Mouse (Mus musculus) hindbrain, embryonic 11.5 days (tissue): Measurements from ENCODE around the gene Spaar. TPM values are rescaled to one million over a fixed set of nuclear protein-coding genes. Genes with fewer than 3 reads are reported as not detected.

Experiments used
- ATAC-seq: fragments of 200-750 bp; cut with Nextera tagmentation; 2 replicates; pipeline ENCODE4 v1.8.0; 2017; ENCODE audit warnings: mild to moderate bottlenecking, moderate TSS enrichment, moderate library complexity; ENCODE audit not compliant: low FRiP score
- DNase-seq: peaks from one replicate; pipeline ENCODE4 v3.0.0-alpha.2; 2015; ENCODE audit warnings: low spot score
- H3K27ac ChIP-seq: fragments of 300-500 bp; sonication (generic); 2 replicates; pipeline ENCODE4 v1.5.1; 2014; ENCODE audit warnings: mild to moderate bottlenecking, low read depth, low read length
- H3K27me3 ChIP-seq: fragments of 300-500 bp; sonication (generic); 2 replicates; pipeline ENCODE4 v1.6.1; 2014; ENCODE audit warnings: mild to moderate bottlenecking, low read length, moderate library complexity, mixed read lengths; ENCODE audit not compliant: control insufficient read depth, insufficient read depth
- H3K36me3 ChIP-seq: fragments of 300-500 bp; sonication (generic); 2 replicates; pipeline ENCODE4 v1.6.1; 2014; ENCODE audit warnings: mild to moderate bottlenecking, low read length, moderate library complexity, mixed read lengths; ENCODE audit not compliant: control insufficient read depth, insufficient read depth
- H3K4me1 ChIP-seq: fragments of 300-500 bp; sonication (generic); replicated peaks from 2 replicates; pipeline ENCODE4 v1.6.1; 2014; ENCODE audit warnings: low read length, mixed read lengths; ENCODE audit not compliant: control insufficient read depth, insufficient read depth
- H3K4me2 ChIP-seq: fragments of 300-500 bp; sonication (generic); replicated peaks from 2 replicates; pipeline ENCODE4 v1.6.1; 2014; ENCODE audit warnings: mild to moderate bottlenecking, low read depth, low read length
- H3K4me3 ChIP-seq: fragments of 300-500 bp; sonication (generic); 2 replicates; pipeline ENCODE4 v1.5.1; 2014; ENCODE audit warnings: low read depth, low read length
- H3K9ac ChIP-seq: fragments of 300-500 bp; sonication (generic); 2 replicates; pipeline ENCODE4 v1.6.1; 2014; ENCODE audit warnings: low read depth, low read length
- H3K9me3 ChIP-seq: fragments of 300-500 bp; sonication (generic); 2 replicates; pipeline ENCODE4 v1.6.1; 2016; ENCODE audit warnings: low read length; ENCODE audit not compliant: control insufficient read depth
- WGBS: fragments of 180-500 bp; shearing (Covaris S2); extraction: QIAGEN DNeasy Blood & Tissue Kit; methylation state at CpG from one replicate; pipeline ENCODE4 v1.1.7; 2014; 5-methylcytosine and 5-hydroxymethylcytosine counted together
- polyA plus RNA-seq: library from polyadenylated mRNA; unstranded; fragments of >200 nt; fragmentation: Nextera tagmentation; extraction: Ambion mirVana; gene quantifications from 2 replicates; pipeline ENCODE4 v1.2.1, GENCODE M21; 2014

Spaar gene
- polyA plus RNA-seq, 1 experiment from 2014 or later = 0.06 TPM

DNA sequence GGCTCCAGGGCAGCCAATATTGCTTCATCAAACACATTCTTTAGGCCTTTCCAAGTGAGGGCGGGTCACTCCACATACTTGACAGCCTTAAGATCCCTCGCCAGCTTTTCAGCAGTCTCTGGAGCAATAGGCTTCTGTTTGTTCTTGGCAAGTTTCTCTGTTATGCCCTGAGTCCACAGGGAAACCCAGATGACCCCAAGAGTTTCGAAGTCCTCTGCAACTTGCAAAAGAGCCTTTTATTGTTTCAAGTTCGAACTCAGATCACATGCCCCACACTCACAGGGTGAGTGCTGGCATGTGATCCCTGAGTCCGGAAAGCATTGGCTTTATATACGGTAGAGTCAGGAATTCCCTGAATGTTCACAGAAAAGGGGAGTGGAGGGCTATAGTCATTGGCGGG, 69.1 kb downstream of the Spaar start:
- H3K9me3 ChIP-seq = no peaks in the 10 kb centered on the region
- H3K4me3 ChIP-seq = no peak overlapping the region
- H3K9ac ChIP-seq = no peak overlapping the region
- H3K27me3 ChIP-seq = no peaks in the 10 kb centered on the region
- H3K4me2 ChIP-seq = no peak overlapping the region
- DNase-seq (no peak), ATAC-seq (no peak)
- H3K4me1 ChIP-seq = no peaks in the 10 kb centered on the region
- H3K27ac ChIP-seq = no peak overlapping the region
- no peaks in the 10 kb centered on the region for H3K36me3 ChIP-seq
- 77% methylated on average over 7 of the region's 7 CpGs for WGBS

Other genes with a start within 250 kb of the Spaar start
- not detected in 2 replicates for gene Sit1, start 246.3 kb upstream of the Spaar start, polyA plus RNA-seq
- gene Ccdc107, start 237.1 kb upstream of the Spaar start, polyA plus RNA-seq = 49.1 and 55.4 TPM in 2 replicates
- 34.8 and 37.6 TPM in 2 replicates for gene Arhgef39, start 230.3 kb upstream of the Spaar start, polyA plus RNA-seq
- gene Car9, start 223.1 kb upstream of the Spaar start, polyA plus RNA-seq = 0.64 and 0.79 TPM in 2 replicates
- gene Tpm2, start 206.3 kb upstream of the Spaar start, polyA plus RNA-seq = 63.7 and 67.2 TPM in 2 replicates
- gene Creb3, start 167.7 kb upstream of the Spaar start, polyA plus RNA-seq = 60.3 and 64.7 TPM in 2 replicates
- 49.7 and 60.4 TPM in 2 replicates for gene Tln1, start 167.3 kb upstream of the Spaar start, polyA plus RNA-seq
- 26.5 and 41.1 TPM in 2 replicates for gene Rgp1, start 151.3 kb upstream of the Spaar start, polyA plus RNA-seq
- gene Gba2, start 151.2 kb upstream of the Spaar start, polyA plus RNA-seq = 25.4 and 27.4 TPM in 2 replicates
- gene Msmp, start 145.5 kb upstream of the Spaar start, polyA plus RNA-seq = 0.56 and 1.1 TPM in 2 replicates
- gene Npr2, start 98.1 kb upstream of the Spaar start, polyA plus RNA-seq = 19.9 and 25.5 TPM in 2 replicates
- gene Spag8, start 76.4 kb upstream of the Spaar start, polyA plus RNA-seq = 5.7 and 6.5 TPM in 2 replicates
- 69.9 and 70.2 TPM in 2 replicates for gene Hint2, start 73.6 kb upstream of the Spaar start, polyA plus RNA-seq
- 5.7 and 7.2 TPM in 2 replicates for gene Tmem8b, start 61.1 kb upstream of the Spaar start, polyA plus RNA-seq
- gene Fam221b, start 60.9 kb upstream of the Spaar start, polyA plus RNA-seq = 2.2 and 2.4 TPM in 2 replicates
- gene Olfr70, start 29.2 kb upstream of the Spaar start, polyA plus RNA-seq = not detected in 2 replicates
- gene Olfr71, start 19.8 kb upstream of the Spaar start, polyA plus RNA-seq = not detected in 2 replicates
- 0.17 and 0.19 TPM in 2 replicates for gene Hrct1, start 2.8 kb upstream of the Spaar start, polyA plus RNA-seq
- not detected in 2 replicates for gene Olfr159, start 41.0 kb downstream of the Spaar start, polyA plus RNA-seq
- not detected in 2 replicates for gene Olfr156, start 93.9 kb downstream of the Spaar start, polyA plus RNA-seq
- gene Olfr157, start 110.2 kb downstream of the Spaar start, polyA plus RNA-seq = 0.09 TPM in 1 of 2 replicates, not detected in the other
- gene Olfr155, start 121.5 kb downstream of the Spaar start, polyA plus RNA-seq = not detected in 2 replicates
- 14.5 and 15.0 TPM in 2 replicates for gene Reck, start 145.5 kb downstream of the Spaar start, polyA plus RNA-seq
- gene Glipr2, start 227.4 kb downstream of the Spaar start, polyA plus RNA-seq = 109 and 117 TPM in 2 replicates